1 mouse cellular context compared by ENCODE assay signal in the genomic region with DNA sequence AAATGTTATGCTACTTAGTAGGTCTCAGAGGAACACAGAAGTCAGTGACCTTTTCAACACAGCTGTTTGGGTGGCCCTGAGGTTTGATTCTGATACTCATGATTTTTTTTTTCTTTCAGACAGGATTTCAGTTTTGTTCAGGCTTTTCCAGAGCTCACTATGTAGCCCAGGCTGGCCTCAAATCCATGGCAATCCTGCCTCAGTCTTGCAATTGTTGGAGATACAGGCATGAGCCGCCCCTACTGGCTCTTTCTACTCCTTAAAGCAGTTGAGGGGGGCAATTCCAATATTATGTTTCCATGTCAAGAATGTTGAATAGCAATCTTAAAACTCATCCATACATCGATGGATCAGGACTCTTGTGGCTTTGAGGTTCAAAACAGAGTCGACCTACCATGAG.
TF ChIP-seq lines count a peak whose summit lies in the region.

No protein-coding gene starts in this region.

TF ChIP-seq in MEL, 35 proteins besides CTCF, POLR2A, EP300 and RAD21:
- TF ChIP-seq ZC3H11A (IDR thresholded peaks at IDR 0.05; ENCODE audit: low read depth, low read length), result no peak
